Mouse (Mus musculus): ENCODE results near the gene Zfp943. TPM values are rescaled to one million over a fixed set of nuclear protein-coding genes. Genes with fewer than 3 reads are reported as not detected.

The Zfp943 gene
- polyA plus RNA-seq (2014; fragmentation: Illumina TruSeq; extraction: RNeasy Lipid Tissue Mini Kit (QIAGEN cat#74804); ENCODE audit: low read depth, low replicate concordance): 17.8 TPM

GRCm38 (mm10) chr17:21962107-21962907, at the start of gene Zfp943, which contains the start of gene Zfp942:
TSS of gene Zfp943 (plus strand) at chr17:21962552.
TSS of gene Zfp942 (minus strand) at chr17:21962464.

Other genes with a start within 250 kb of the Zfp943 start
- gene Zfp229, start 231.8 kb upstream of the Zfp943 start, polyA plus RNA-seq (2014; fragmentation: Illumina TruSeq; extraction: RNeasy Lipid Tissue Mini Kit (QIAGEN cat#74804); ENCODE audit: low read depth, low replicate concordance): 4.8 TPM
- 2.1 TPM for gene Zfp820, start 116.8 kb upstream of the Zfp943 start, polyA plus RNA-seq (2014; fragmentation: Illumina TruSeq; extraction: RNeasy Lipid Tissue Mini Kit (QIAGEN cat#74804); ENCODE audit: low read depth, low replicate concordance)
- 6.0 TPM for gene Zfp995, start 52.6 kb upstream of the Zfp943 start, polyA plus RNA-seq (2014; fragmentation: Illumina TruSeq; extraction: RNeasy Lipid Tissue Mini Kit (QIAGEN cat#74804); ENCODE audit: low read depth, low replicate concordance)
- gene Zfp942, start 88 bp upstream of the Zfp943 start, polyA plus RNA-seq (2014; fragmentation: Illumina TruSeq; extraction: RNeasy Lipid Tissue Mini Kit (QIAGEN cat#74804); ENCODE audit: low read depth, low replicate concordance): 9.6 TPM
- gene Zfp947, start 203.6 kb downstream of the Zfp943 start, polyA plus RNA-seq (2014; fragmentation: Illumina TruSeq; extraction: RNeasy Lipid Tissue Mini Kit (QIAGEN cat#74804); ENCODE audit: low read depth, low replicate concordance): 2.1 TPM